Mouse (Mus musculus) thymus, adult 2 months (tissue): Measurements from ENCODE around the gene Zc3h7b. TPM values are rescaled to one million over a fixed set of nuclear protein-coding genes. Genes with fewer than 3 reads are reported as not detected.

ENCODE experiments used
- DNase-seq: peaks from one replicate; pipeline ENCODE4 v3.0.0; 2021
- H3K27ac ChIP-seq: fragments of 200-500 bp; 2 replicates; pipeline ENCODE4 v1.5.1; 2012; ENCODE audit warnings: low read length, control low read depth; ENCODE audit not compliant: control insufficient read depth, insufficient read depth
- H3K27me3 ChIP-seq: fragments of 200-500 bp; 2 replicates; pipeline ENCODE4 v1.6.1; 2012; ENCODE audit warnings: mild to moderate bottlenecking, low read length, moderate library complexity, mixed read lengths; ENCODE audit not compliant: control insufficient read depth, insufficient read depth
- H3K36me3 ChIP-seq: fragments of 200-500 bp; 2 replicates; pipeline ENCODE4 v1.6.1; 2012; ENCODE audit warnings: mild to moderate bottlenecking, low read length, moderate library complexity; ENCODE audit not compliant: control insufficient read depth, insufficient read depth
- H3K4me1 ChIP-seq: fragments of 200-500 bp; replicated peaks from 2 replicates; pipeline ENCODE4 v1.6.1; 2012; ENCODE audit warnings: low read length; ENCODE audit not compliant: control insufficient read depth, insufficient read depth
- H3K4me3 ChIP-seq: fragments of 200-500 bp; 2 replicates; pipeline ENCODE4 v1.5.1; 2012; ENCODE audit warnings: mild to moderate bottlenecking, low read length, control low read depth, moderate library complexity; ENCODE audit not compliant: control insufficient read depth, insufficient read depth
- CTCF ChIP-seq: fragments of 200-500 bp; IDR thresholded peaks from 2 replicates; pipeline ENCODE4 v1.5.1; 2012; ENCODE audit warnings: mild to moderate bottlenecking, control low read depth, low read length, moderate library complexity, borderline replicate concordance; ENCODE audit not compliant: control insufficient read depth, poor library complexity, insufficient read depth; ENCODE audit errors: extremely low read depth
- POLR2A ChIP-seq: fragments of 200-500 bp; IDR thresholded peaks from 2 replicates; pipeline ENCODE4 v1.6.1; 2012; ENCODE audit warnings: mild to moderate bottlenecking, low read length, control low read depth, moderate library complexity; ENCODE audit not compliant: control insufficient read depth, poor library complexity, insufficient read depth; ENCODE audit errors: extremely low read depth
- WGBS: fragments of 180-500 bp; shearing (Covaris S2); methylation state at CpG from one replicate; pipeline ENCODE4 v1.1.7; 2018; 5-methylcytosine and 5-hydroxymethylcytosine counted together
- polyA plus RNA-seq: library from polyadenylated mRNA; depleted of rRNA; stranded (reverse); fragments of >200 nt; gene quantifications from 2 replicates; pipeline ENCODE4 v1.2.3, GENCODE M21; 2012

The Zc3h7b gene
- polyA plus RNA-seq, 1 experiment, result 42.3 TPM

GRCm38 (mm10) chr15:81759542-81759941 is 14.7 kb downstream of the Zc3h7b start:
- DNase-seq, result no peak

GRCm38 (mm10) chr15:81760361-81761079 is 15.7 kb downstream of the Zc3h7b start:
- DNase-seq, result no peak
- no peak for TF ChIP-seq CTCF
- H3K4me3 ChIP-seq, result no peak overlapping the region
- no peaks in the 10 kb centered on the region for H3K27me3 ChIP-seq
- no peaks in the 10 kb centered on the region for H3K36me3 ChIP-seq
- WGBS, result 95% methylated on average over 5 of the region's 5 CpGs
- H3K27ac ChIP-seq, result no peak overlapping the region
- no peaks in the 10 kb centered on the region for H3K4me1 ChIP-seq

More at GRCm38 (mm10) chr15:81759542-81759941, 14.7 kb downstream of the Zc3h7b start:
- no peak for TF ChIP-seq POLR2A
- TF ChIP-seq CTCF, result no peak
- H3K4me1 ChIP-seq, result no peaks in the 10 kb centered on the region
- H3K4me3 ChIP-seq, result no peak overlapping the region
- H3K27me3 ChIP-seq, result no peaks in the 10 kb centered on the region
- no peak overlapping the region for H3K27ac ChIP-seq
- 95% methylated on average over 3 of the region's 3 CpGs for WGBS
- H3K36me3 ChIP-seq, result no peaks in the 10 kb centered on the region

GRCm38 (mm10) chr15:81761381-81761780 is 16.5 kb downstream of the Zc3h7b start:
- Histone ChIP-seq H3K4me3 (no peak overlapping the region), H3K4me1 (no peaks in the 10 kb centered on the region), H3K27me3 (no peaks in the 10 kb centered on the region), H3K27ac (no peak overlapping the region), H3K36me3 (no peaks in the 10 kb centered on the region)
- WGBS, result 98% methylated on average over 7 of the region's 7 CpGs
- DNase-seq, result no peak
- no peak for TF ChIP-seq CTCF
- no peak for TF ChIP-seq POLR2A

- no peak for DNase-seq
- Histone ChIP-seq H3K4me3 (no peak overlapping the region), H3K27me3 (no peaks in the 10 kb centered on the region), H3K4me1 (no peaks in the 10 kb centered on the region), H3K36me3 (no peaks in the 10 kb centered on the region), H3K27ac (no peak overlapping the region)
- TF ChIP-seq POLR2A (no peak), CTCF (no peak)
- WGBS, result 94% methylated on average over 3 of the region's 3 CpGs
Observed at GRCm38 (mm10) chr15:81761959-81762358, 17.1 kb downstream of the Zc3h7b start.

- DNase-seq, result no peak
- WGBS, result 95% methylated on average over 6 of the region's 6 CpGs
- TF ChIP-seq CTCF (no peak), POLR2A (no peak)
- H3K36me3 ChIP-seq, result no peaks in the 10 kb centered on the region
- no peak overlapping the region for H3K27ac ChIP-seq
- H3K4me3 ChIP-seq, result no peak overlapping the region
- H3K4me1 ChIP-seq, result no peaks in the 10 kb centered on the region
- no peaks in the 10 kb centered on the region for H3K27me3 ChIP-seq
Observed at GRCm38 (mm10) chr15:81764573-81764972, 19.7 kb downstream of the Zc3h7b start.

- Histone ChIP-seq H3K27me3 (no peaks in the 10 kb centered on the region), H3K4me1 (no peaks in the 10 kb centered on the region), H3K36me3 (no peaks in the 10 kb centered on the region), H3K4me3 (no peak overlapping the region), H3K27ac (no peak overlapping the region)
- WGBS, result 83% methylated on average over 9 of the region's 9 CpGs
- no peak for DNase-seq
- TF ChIP-seq CTCF (no peak), POLR2A (no peak)
Observed at GRCm38 (mm10) chr15:81765651-81766050, 20.8 kb downstream of the Zc3h7b start.

- Histone ChIP-seq H3K27me3 (no peaks in the 10 kb centered on the region), H3K4me1 (no peaks in the 10 kb centered on the region), H3K36me3 (no peaks in the 10 kb centered on the region), H3K4me3 (no peak overlapping the region), H3K27ac (no peak overlapping the region)
- no peak for DNase-seq
- TF ChIP-seq POLR2A (no peak), CTCF (no peak)
- WGBS, result 95% methylated on average over 5 of the region's 5 CpGs
Observed at GRCm38 (mm10) chr15:81766439-81766838, 21.6 kb downstream of the Zc3h7b start.
